Mouse (Mus musculus) heart, adult 2 months (tissue): Measurements from ENCODE around the gene Fndc3b. TPM values are rescaled to one million over a fixed set of nuclear protein-coding genes. Genes with fewer than 3 reads are reported as not detected.

ENCODE experiments used
- DNase-seq, 2 experiments: peaks; one replicate each; pipeline ENCODE4 v3.0.0; 2021
- H3K27ac ChIP-seq: fragments of 200-600 bp; 2 replicates; pipeline ENCODE4 v1.8.1; 2022
- H3K27me3 ChIP-seq: fragments of 200-500 bp; 2 replicates; pipeline ENCODE4 v1.6.1; 2012; ENCODE audit warnings: mild to moderate bottlenecking, low read length, inconsistent platforms, mixed read lengths; ENCODE audit not compliant: control insufficient read depth, insufficient read depth
- H3K36me3 ChIP-seq: fragments of 200-500 bp; 2 replicates; pipeline ENCODE4 v1.6.1; 2012; ENCODE audit warnings: low read length, inconsistent platforms; ENCODE audit not compliant: control insufficient read depth, insufficient read depth
- H3K4me1 ChIP-seq: fragments of 200-500 bp; 2 replicates; pipeline ENCODE4 v1.6.1; 2011; ENCODE audit warnings: low read length; ENCODE audit not compliant: control insufficient read depth, insufficient read depth
- H3K4me3 ChIP-seq: fragments of 200-600 bp; 2 replicates; pipeline ENCODE4 v1.8.1; 2022
- H3K79me2 ChIP-seq: fragments of 200-500 bp; replicated peaks from 2 replicates; pipeline ENCODE4 v1.6.1; 2012; ENCODE audit warnings: mild to moderate bottlenecking, inconsistent platforms, low read length, moderate library complexity, mixed read lengths; ENCODE audit not compliant: control insufficient read depth, insufficient read depth
- H3K9ac ChIP-seq: fragments of 200-500 bp; 2 replicates; pipeline ENCODE4 v1.6.1; 2012; ENCODE audit warnings: low read depth, mild to moderate bottlenecking, control low read depth, inconsistent platforms, low read length, mixed read lengths
- CTCF ChIP-seq: fragments of 200-600 bp; IDR thresholded peaks from 2 replicates; pipeline ENCODE4 v1.8.1; 2022; ENCODE audit warnings: antibody characterized with exemption, mild to moderate bottlenecking, moderate library complexity
- EP300 ChIP-seq: fragments of 200-500 bp; IDR thresholded peaks from 2 replicates; pipeline ENCODE4 v1.6.1; 2011; ENCODE audit warnings: low read depth, low read length, control low read depth; ENCODE audit not compliant: insufficient read depth
- POLR2A ChIP-seq: fragments of 200-500 bp; IDR thresholded peaks from 2 replicates; pipeline ENCODE4 v1.6.1; 2011; ENCODE audit warnings: mild to moderate bottlenecking, low read depth, low read length, control low read depth; ENCODE audit not compliant: insufficient read depth
- WGBS: fragments of 180-500 bp; shearing (Covaris S2); methylation state at CpG from one replicate; pipeline ENCODE4 v1.1.7; 2018; 5-methylcytosine and 5-hydroxymethylcytosine counted together
- intact Hi-C: fragments of 180-260 bp; cut with DNase I; formaldehyde crosslinking; loops from one replicate; pipeline ENCODE4 v1.15.1; 2025
- polyA plus RNA-seq: library from polyadenylated mRNA; depleted of rRNA; stranded (reverse); fragments of >200 nt; gene quantifications from 2 replicates; pipeline ENCODE4 v1.2.3, GENCODE M21; 2012
- total RNA-seq, 2 experiments: library from RNA; stranded (reverse); gene quantifications; 2 replicates each; pipeline ENCODE4 v1.2.3; 2021

Fndc3b gene
- total and polyA plus RNA-seq, 3 experiments = 15.3 to 57.4 (median 52.1) TPM

GRCm38 (mm10) chr3:27559316-27559715, 151.8 kb downstream of the Fndc3b start:
- no peak for TF ChIP-seq POLR2A
- no peak for TF ChIP-seq CTCF
- no peak for TF ChIP-seq EP300
- intact Hi-C loops = no loop called here
- no peaks in the 10 kb centered on the region; the same call in 1 of the 2 replicates for H3K36me3 ChIP-seq
- H3K27me3 ChIP-seq = no peaks in the 10 kb centered on the region
- no peak overlapping the region for H3K27ac ChIP-seq
- no peaks in the 10 kb centered on the region for H3K4me1 ChIP-seq
- no peak overlapping the region for H3K4me3 ChIP-seq
- no peak for DNase-seq
- no peak overlapping the region for H3K9ac ChIP-seq
- WGBS = 92% methylated on average over 4 of the region's 4 CpGs
- peaks cover 4% of the 10 kb centered on the region for H3K79me2 ChIP-seq

- Histone ChIP-seq H3K36me3 (no peaks in the 10 kb centered on the region; the same call in 1 of the 2 replicates), H3K27me3 (no peaks in the 10 kb centered on the region), H3K79me2 (peaks cover 2% of the 10 kb centered on the region), H3K27ac (no peak overlapping the region), H3K9ac (no peak overlapping the region), H3K4me3 (no peak overlapping the region), H3K4me1 (no peaks in the 10 kb centered on the region)
- WGBS = 91% methylated on average over 4 of the region's 4 CpGs
- TF ChIP-seq EP300 (no peak), POLR2A (no peak), CTCF (no peak)
- intact Hi-C loops = no loop called here
- no peak for DNase-seq
Observed at GRCm38 (mm10) chr3:27557100-27558004, 153.8 kb downstream of the Fndc3b start.

- DNase-seq = no peak
- 85% methylated on average over 3 of the region's 3 CpGs for WGBS
- no peaks in the 10 kb centered on the region; the same call in 1 of the 2 replicates for H3K36me3 ChIP-seq
Observed at GRCm38 (mm10) chr3:27555401-27555940, 155.6 kb downstream of the Fndc3b start.

GRCm38 (mm10) chr3:27554325-27554724, 156.8 kb downstream of the Fndc3b start:
- TF ChIP-seq CTCF = no peak
- TF ChIP-seq POLR2A = no peak
- TF ChIP-seq EP300 = no peak
- DNase-seq = no peak
- no peaks in the 10 kb centered on the region for H3K27me3 ChIP-seq
- no peak overlapping the region for H3K9ac ChIP-seq
- H3K36me3 ChIP-seq = no peaks in the 10 kb centered on the region; the same call in 1 of the 2 replicates
- intact Hi-C loops = no loop called here
- no peak overlapping the region for H3K27ac ChIP-seq
- no peaks in the 10 kb centered on the region; the same call in 1 of the 2 replicates for H3K79me2 ChIP-seq
- 89% methylated on average over 3 of the region's 3 CpGs for WGBS
- no peak overlapping the region for H3K4me3 ChIP-seq
- H3K4me1 ChIP-seq = no peaks in the 10 kb centered on the region

More at GRCm38 (mm10) chr3:27555401-27555940, 155.6 kb downstream of the Fndc3b start:
- intact Hi-C loops = no loop called here
- Histone ChIP-seq H3K4me1 (no peaks in the 10 kb centered on the region), H3K79me2 (no peaks in the 10 kb centered on the region; the same call in 1 of the 2 replicates), H3K4me3 (no peak overlapping the region), H3K27ac (no peak overlapping the region), H3K27me3 (no peaks in the 10 kb centered on the region), H3K9ac (no peak overlapping the region)
- no peak for TF ChIP-seq POLR2A
- no peak for TF ChIP-seq CTCF
- no peak for TF ChIP-seq EP300

GRCm38 (mm10) chr3:27553781-27554180, 157.3 kb downstream of the Fndc3b start:
- Histone ChIP-seq H3K36me3 (no peaks in the 10 kb centered on the region; the same call in 1 of the 2 replicates), H3K27me3 (no peaks in the 10 kb centered on the region), H3K4me1 (no peaks in the 10 kb centered on the region), H3K79me2 (no peaks in the 10 kb centered on the region; the same call in 1 of the 2 replicates), H3K4me3 (no peak overlapping the region), H3K27ac (no peak overlapping the region), H3K9ac (no peak overlapping the region)
- intact Hi-C loops = no loop called here
- TF ChIP-seq POLR2A (no peak), EP300 (no peak), CTCF (no peak)
- no peak for DNase-seq
- 80% methylated on average over 3 of the region's 3 CpGs for WGBS

GRCm38 (mm10) chr3:27551005-27551404, 160.1 kb downstream of the Fndc3b start:
- no peak for DNase-seq
- intact Hi-C loops = no loop called here
- Histone ChIP-seq H3K27ac (no peak overlapping the region), H3K79me2 (peaks cover 1% of the 10 kb centered on the region), H3K4me1 (no peaks in the 10 kb centered on the region), H3K27me3 (no peaks in the 10 kb centered on the region), H3K36me3 (no peaks in the 10 kb centered on the region; the same call in 1 of the 2 replicates), H3K9ac (no peak overlapping the region), H3K4me3 (no peak overlapping the region)
- WGBS = 98% methylated on average over 3 of the region's 3 CpGs
- no peak for TF ChIP-seq EP300
- TF ChIP-seq CTCF = no peak
- no peak for TF ChIP-seq POLR2A
